Mouse (Mus musculus): ENCODE results near the gene Zkscan3.
A peak's percentile ranks its signal among the peaks of the same experiment; 100 is the strongest.

DNA sequence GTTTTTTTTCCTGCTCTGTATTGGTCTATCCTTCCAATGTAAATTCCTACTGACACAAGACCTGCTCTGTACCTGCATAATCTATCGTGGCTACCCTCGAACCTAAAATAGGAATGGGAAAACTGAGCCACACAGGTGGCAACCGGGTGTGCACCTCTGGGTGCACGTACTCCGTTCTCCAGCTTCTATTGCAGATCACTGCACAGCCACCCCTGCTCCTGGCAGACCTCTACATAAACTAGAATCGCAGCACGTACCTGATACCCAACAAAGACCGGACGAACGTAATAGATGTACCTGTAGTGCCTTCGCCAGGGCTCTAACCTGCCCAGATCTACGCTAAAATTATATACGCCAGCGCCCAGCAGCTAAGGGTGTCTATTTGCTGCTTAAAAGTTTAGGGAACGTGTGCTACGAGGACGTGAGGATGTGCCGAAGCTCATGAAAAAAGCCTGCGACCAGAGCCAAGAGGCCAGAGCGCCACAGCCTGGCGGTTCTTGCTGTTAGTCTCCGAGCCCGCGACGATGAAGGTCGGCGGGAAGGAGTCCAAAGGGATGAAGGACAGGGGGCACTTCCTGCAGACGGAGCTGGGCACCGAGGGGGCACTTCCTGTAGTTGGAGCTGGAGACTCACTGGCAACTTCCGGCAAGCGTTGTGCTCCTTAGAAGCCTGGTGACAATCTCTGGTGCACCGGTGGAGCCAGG, 38.1 kb upstream of the Zkscan3 start, which contains the start of gene Pgbd1:
- no peak for TF ChIP-seq ZNF384 (IDR thresholded peaks at IDR 0.05; ENCODE audit: low read depth, low read length)
- TF ChIP-seq ZC3H11A (IDR thresholded peaks at IDR 0.05; ENCODE audit: borderline replicate concordance, low read depth, low read length) = no peak
- TF ChIP-seq MAFK (IDR thresholded peaks at IDR 0.05; ENCODE audit: insufficient read depth, low read depth, low read length) = no peak
- peak; percentile 36; the same call in 1 of the 2 replicates for TF ChIP-seq HCFC1 (IDR thresholded peaks at IDR 0.05; ENCODE audit: borderline replicate concordance, insufficient read depth, low read length)
- no peak for TF ChIP-seq CHD2 (IDR thresholded peaks at IDR 0.05; ENCODE audit: low read depth, low read length)
